7 mouse cellular contexts compared by ENCODE assay signal in genomic region chr6:29031216-29031615, GRCm38 (mm10). TPM values are rescaled to one million over a fixed set of nuclear protein-coding genes. Genes with fewer than 3 reads are reported as not detected.
DNase-seq lines count a peak whose midpoint lies in the region; ATAC-seq and TF ChIP-seq lines count a peak whose summit lies in the region.

No protein-coding gene starts in this region.

- no peak for DNase-seq in neural tube, embryonic 10.5 days (ENCODE audit: extremely low spot score, low spot score)
- peak; percentile 28 for DNase-seq in gastrocnemius, postnatal 25 days
- peak; percentile 46 for DNase-seq in limb, embryonic 14.5 days (ENCODE audit: low spot score)
- DNase-seq in stomach, postnatal 0 days (ENCODE audit: low spot score), result peak; percentile 43
- DNase-seq in thymus, postnatal 0 days (ENCODE audit: low spot score), result no peak

- H3K27ac ChIP-seq in neural tube, embryonic 13.5 days (replicated peaks), result no peak overlapping the region
- H3K27ac ChIP-seq in limb, embryonic 14.5 days (replicated peaks; ENCODE audit: low read depth, low read length), result no peak overlapping the region
- H3K27ac ChIP-seq in stomach, postnatal 0 days (replicated peaks), result no peak overlapping the region

- peaks cover 7% of the 10 kb centered on the region; the same call in 1 of the 2 replicates for H3K9me3 ChIP-seq in neural tube, embryonic 13.5 days
- no peaks in the 10 kb centered on the region for H3K9me3 ChIP-seq in limb, embryonic 14.5 days (ENCODE audit: control insufficient read depth, low read length)
- H3K9me3 ChIP-seq in stomach, postnatal 0 days (ENCODE audit: control insufficient read depth, low read length), result 0 out of 2 replicates have a peak, but pooled peaks cover 2% of the 10 kb centered on the region

- no peak overlapping the region for H3K4me3 ChIP-seq in neural tube, embryonic 13.5 days
- H3K4me3 ChIP-seq in limb, embryonic 14.5 days (replicated peaks; ENCODE audit: low read length), result no peak overlapping the region
- H3K4me3 ChIP-seq in stomach, postnatal 0 days (ENCODE audit: low read depth, low read length), result no peak overlapping the region

- TF ChIP-seq POLR2A in limb, embryonic 14.5 days (IDR thresholded peaks at IDR 0.05; ENCODE audit: borderline replicate concordance, extremely low read depth, insufficient read depth, insufficient read length), result no peak

- H3K27me3 ChIP-seq in neural tube, embryonic 13.5 days, result 0 out of 2 replicates have a peak, but pooled peaks cover 4% of the 10 kb centered on the region
- H3K27me3 ChIP-seq in limb, embryonic 14.5 days (ENCODE audit: control insufficient read depth, insufficient read depth, low read length), result no peaks in the 10 kb centered on the region
- no peaks in the 10 kb centered on the region for H3K27me3 ChIP-seq in stomach, postnatal 0 days (ENCODE audit: control insufficient read depth, insufficient read depth, low read length)

- H3K9ac ChIP-seq in neural tube, embryonic 13.5 days, result no peak overlapping the region
- no peak overlapping the region for H3K9ac ChIP-seq in limb, embryonic 14.5 days (ENCODE audit: low read depth, low read length, severe bottlenecking)
- no peak overlapping the region for H3K9ac ChIP-seq in stomach, postnatal 0 days (ENCODE audit: low read length)

- WGBS in neural tube, embryonic 13.5 days, result 60% methylated on average over 6 of the region's 6 CpGs
- 66% methylated on average over 6 of the region's 6 CpGs for WGBS in limb, embryonic 14.5 days
- 40% methylated on average over 6 of the region's 6 CpGs for WGBS in stomach, postnatal 0 days

- no peaks in the 10 kb centered on the region for H3K36me3 ChIP-seq in neural tube, embryonic 13.5 days
- H3K36me3 ChIP-seq in limb, embryonic 14.5 days (ENCODE audit: control insufficient read depth, insufficient read depth, low read length), result no peaks in the 10 kb centered on the region
- no peaks in the 10 kb centered on the region for H3K36me3 ChIP-seq in stomach, postnatal 0 days (ENCODE audit: control insufficient read depth, insufficient read depth, low read length)

- H3K4me2 ChIP-seq in neural tube, embryonic 13.5 days, result no peak overlapping the region
- H3K4me2 ChIP-seq in limb, embryonic 14.5 days (replicated peaks; ENCODE audit: low read depth, low read length, severe bottlenecking), result no peak overlapping the region
- no peak overlapping the region for H3K4me2 ChIP-seq in stomach, postnatal 0 days (replicated peaks; ENCODE audit: low read depth)

- no peak for TF ChIP-seq EP300 in stomach, postnatal 0 days (optimal IDR thresholded peaks at IDR 0.05)

- peaks cover 11% of the 10 kb centered on the region for H3K4me1 ChIP-seq in neural tube, embryonic 13.5 days (replicated peaks)
- H3K4me1 ChIP-seq in limb, embryonic 14.5 days (ENCODE audit: control insufficient read depth, insufficient read depth, low read length), result no peaks in the 10 kb centered on the region
- H3K4me1 ChIP-seq in stomach, postnatal 0 days (replicated peaks; ENCODE audit: control insufficient read depth, insufficient read depth), result peaks cover 4% of the 10 kb centered on the region; the same call in 1 of the 2 replicates

- ATAC-seq in neural tube, embryonic 13.5 days (ENCODE audit: low read depth), result peak; percentile 47; the same call in 1 of the 2 replicates
- peak; percentile 79 for ATAC-seq in cerebellum, adult (ENCODE audit: insufficient number of reproducible peaks, low FRiP score, low TSS enrichment)
- ATAC-seq in limb, embryonic 14.5 days (ENCODE audit: low FRiP score, low read depth), result no peak
- ATAC-seq in stomach, postnatal 0 days (ENCODE audit: low FRiP score, low TSS enrichment), result 0 out of 2 replicates have a peak, but pooled peaks have one; percentile 32

- TF ChIP-seq CTCF in stomach, postnatal 0 days (IDR thresholded peaks at IDR 0.05; ENCODE audit: low read depth), result no peak

RNA-seq across cellular contexts. Expression of gene Lep, which starts 28.8 kb away (rescaled TPM):
- polyA plus RNA-seq in neural tube, embryonic 13.5 days (2015; fragmentation: Nextera tagmentation; extraction: Ambion mirVana), result not detected in 2 replicates
- 10 to 100 TPM in 1 of 2 experiments, under 1 TPM in 1; 0.26 to 16.0 TPM for total RNA-seq in gastrocnemius, postnatal 25 days (2021)
- polyA plus RNA-seq in limb, embryonic 14.5 days (2012; rRNA removed), result 0.03 TPM in 1 of 2 replicates, not detected in the other
- polyA plus RNA-seq in limb, embryonic 14.5 days (2014; fragmentation: Nextera tagmentation; extraction: Ambion mirVana), result not detected in 2 replicates
- not detected in 2 replicates for polyA plus RNA-seq in stomach, postnatal 0 days (2015; fragmentation: Nextera tagmentation; extraction: Ambion mirVana)
- 0.12 TPM in 1 of 2 replicates, not detected in the other for polyA plus RNA-seq in thymus, postnatal 0 days (2015; fragmentation: Nextera tagmentation; extraction: Ambion mirVana)

Comparison
In these comparisons a context has a peak if more than half of its experiments do, and no peak if none do; other contexts are left out.
1. DNase-seq: peak in gastrocnemius, postnatal 25 days (single experiment), limb, embryonic 14.5 days (single experiment) and stomach, postnatal 0 days (single experiment); none in neural tube, embryonic 10.5 days (single experiment) and thymus, postnatal 0 days (single experiment).